Mouse (Mus musculus) liver, embryonic 12.5 days (tissue): ENCODE results near the gene Fbln2. TPM values are rescaled to one million over a fixed set of nuclear protein-coding genes. Genes with fewer than 3 reads are reported as not detected.

ENCODE experiments used
- ATAC-seq: fragments of 200-750 bp; cut with Nextera tagmentation; 2 replicates; pipeline ENCODE4 v1.8.0; 2017; ENCODE audit warnings: moderate number of reproducible peaks, mild to moderate bottlenecking, moderate library complexity
- H3K27ac ChIP-seq: fragments of 300-500 bp; sonication (generic); 2 replicates; pipeline ENCODE4 v1.5.1; 2016; ENCODE audit warnings: mild to moderate bottlenecking
- H3K27me3 ChIP-seq: fragments of 300-500 bp; sonication (generic); replicated peaks from 2 replicates; pipeline ENCODE4 v1.6.1; 2016; ENCODE audit warnings: mild to moderate bottlenecking, moderate library complexity
- H3K36me3 ChIP-seq: fragments of 300-500 bp; sonication (generic); 2 replicates; pipeline ENCODE4 v1.6.1; 2016; ENCODE audit warnings: mild to moderate bottlenecking, moderate library complexity
- H3K4me1 ChIP-seq: fragments of 300-500 bp; sonication (generic); 2 replicates; pipeline ENCODE4 v1.6.1; 2016
- H3K4me2 ChIP-seq: fragments of 300-500 bp; sonication (generic); 2 replicates; pipeline ENCODE4 v1.6.1; 2016; ENCODE audit warnings: mild to moderate bottlenecking, moderate library complexity
- H3K4me3 ChIP-seq: fragments of 300-500 bp; sonication (generic); 2 replicates; pipeline ENCODE4 v1.5.1; 2016; ENCODE audit warnings: mild to moderate bottlenecking, moderate library complexity
- H3K9ac ChIP-seq: fragments of 300-500 bp; sonication (generic); 2 replicates; pipeline ENCODE4 v1.6.1; 2016; ENCODE audit warnings: mild to moderate bottlenecking, moderate library complexity
- H3K9me3 ChIP-seq: fragments of 300-500 bp; sonication (generic); replicated peaks from 2 replicates; pipeline ENCODE4 v1.6.1; 2016; ENCODE audit warnings: mild to moderate bottlenecking, moderate library complexity
- WGBS: fragments of 180-500 bp; shearing (Covaris S2); methylation state at CpG from one replicate; pipeline ENCODE4 v1.1.7; 2016; ENCODE audit not compliant: insufficient replicate concordance; 5-methylcytosine and 5-hydroxymethylcytosine counted together
- polyA plus RNA-seq: library from polyadenylated mRNA; unstranded; fragments of >200 nt; fragmentation: Nextera tagmentation; extraction: Ambion mirVana; gene quantifications from 2 replicates; pipeline ENCODE4 v1.2.1, GENCODE M21; 2016

The Fbln2 gene
- polyA plus RNA-seq, 1 experiment from 2014 or later, result 15.9 TPM

DNA sequence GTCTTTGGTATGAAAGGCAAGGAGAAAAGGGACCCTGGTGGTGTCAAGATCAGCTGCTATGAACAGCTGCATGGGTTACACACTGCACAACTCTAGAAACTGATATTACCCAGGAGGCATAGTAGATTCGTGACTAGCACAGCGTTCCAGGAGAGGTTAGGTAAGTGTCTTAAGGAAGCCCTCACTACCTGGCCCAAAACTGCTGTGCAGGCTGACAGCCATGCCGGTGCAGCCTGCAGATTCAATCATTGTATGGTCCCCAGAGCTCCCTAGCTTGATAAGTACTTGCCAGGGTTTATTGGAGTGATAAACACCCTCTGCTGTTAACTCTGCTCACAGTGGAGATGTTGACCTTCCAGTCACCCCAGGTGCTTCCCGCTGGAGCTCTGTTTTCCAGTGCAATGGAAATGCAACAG lies 30.2 kb upstream of the Fbln2 start:
- Histone ChIP-seq H3K36me3 (no peaks in the 10 kb centered on the region), H3K9ac (no peak overlapping the region), H3K4me2 (no peak overlapping the region), H3K4me1 (peaks cover 23% of the 10 kb centered on the region), H3K27ac (no peak overlapping the region), H3K4me3 (no peak overlapping the region), H3K27me3 (peaks cover 33% of the 10 kb centered on the region), H3K9me3 (no peaks in the 10 kb centered on the region)
- ATAC-seq, result no peak
- 56% methylated on average over 4 of the region's 4 CpGs for WGBS

DNA sequence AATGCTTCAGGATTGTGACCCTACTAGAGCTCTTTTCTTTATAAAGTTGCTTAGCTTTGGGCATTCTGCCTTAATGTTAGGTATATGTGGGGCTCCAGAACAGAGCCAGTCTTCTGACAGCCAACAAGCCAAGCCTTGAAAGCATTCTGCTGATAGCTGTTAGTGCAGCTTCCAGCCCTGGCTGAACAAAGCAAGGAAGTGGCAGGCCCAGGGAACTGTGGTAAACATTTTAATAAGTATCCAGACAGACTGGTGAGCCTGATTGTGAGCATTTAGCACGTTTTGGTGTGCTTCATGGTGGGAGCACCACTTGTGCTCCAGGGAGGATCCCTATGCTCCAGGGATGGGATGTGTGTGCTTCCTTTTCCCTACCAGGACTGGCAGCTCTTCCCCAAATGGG lies 29.2 kb upstream of the Fbln2 start:
- 4% methylated on average over 1 of the region's 1 CpGs for WGBS
- no peak for ATAC-seq
- no peaks in the 10 kb centered on the region for H3K9me3 ChIP-seq

GRCm38 (mm10) chr6:91183980-91184379 lies 28.3 kb upstream of the Fbln2 start:
- Histone ChIP-seq H3K36me3 (no peaks in the 10 kb centered on the region), H3K27ac (no peak overlapping the region), H3K4me3 (no peak overlapping the region), H3K27me3 (peaks cover 45% of the 10 kb centered on the region), H3K4me1 (peaks cover 19% of the 10 kb centered on the region), H3K9me3 (no peaks in the 10 kb centered on the region), H3K9ac (no peak overlapping the region), H3K4me2 (no peak overlapping the region)
- WGBS, result 35% methylated on average over 2 of the region's 2 CpGs
- no peak for ATAC-seq

More for the DNA sequence above, 29.2 kb upstream of the Fbln2 start:
- Histone ChIP-seq H3K4me1 (peaks cover 22% of the 10 kb centered on the region), H3K4me2 (no peak overlapping the region), H3K27ac (no peak overlapping the region), H3K4me3 (no peak overlapping the region), H3K9ac (no peak overlapping the region), H3K27me3 (peaks cover 38% of the 10 kb centered on the region), H3K36me3 (no peaks in the 10 kb centered on the region)

- no peak for ATAC-seq
- no peaks in the 10 kb centered on the region for H3K36me3 ChIP-seq
- H3K27me3 ChIP-seq, result peaks cover 48% of the 10 kb centered on the region
- no peak overlapping the region for H3K27ac ChIP-seq
- no peak overlapping the region for H3K4me2 ChIP-seq
- H3K4me3 ChIP-seq, result no peak overlapping the region
- peaks cover 16% of the 10 kb centered on the region for H3K4me1 ChIP-seq
- H3K9me3 ChIP-seq, result no peaks in the 10 kb centered on the region
- 49% methylated on average over 3 of the region's 3 CpGs for WGBS
- no peak overlapping the region for H3K9ac ChIP-seq
These were observed 27.5 kb upstream of the Fbln2 start for GRCm38 (mm10) chr6:91184776-91185175.

DNA sequence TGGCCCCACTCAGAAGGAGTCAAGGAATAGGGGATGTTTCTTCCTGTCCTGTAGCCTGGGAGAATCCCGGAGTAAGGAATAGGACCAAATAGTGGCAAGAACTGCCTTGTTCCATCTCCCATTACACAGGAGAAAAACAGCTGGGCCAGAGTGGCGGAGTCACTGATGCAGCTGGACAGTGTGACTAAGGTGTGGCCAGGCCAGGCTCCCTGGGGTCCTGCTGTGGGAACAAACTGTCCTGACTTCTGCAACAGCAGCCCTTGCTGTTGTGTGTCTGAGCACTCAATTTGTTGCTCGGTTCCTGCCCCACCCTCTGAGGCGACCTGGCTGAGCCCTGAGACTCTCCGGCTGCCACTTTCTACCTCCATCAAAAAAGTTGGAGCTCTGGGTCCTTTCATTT lies 26.8 kb upstream of the Fbln2 start:
- peaks cover 13% of the 10 kb centered on the region for H3K4me1 ChIP-seq
- no peak overlapping the region for H3K9ac ChIP-seq
- H3K4me3 ChIP-seq, result no peak overlapping the region
- H3K4me2 ChIP-seq, result no peak overlapping the region
- no peaks in the 10 kb centered on the region for H3K36me3 ChIP-seq
- peaks cover 48% of the 10 kb centered on the region for H3K27me3 ChIP-seq
- WGBS, result 68% methylated on average over 5 of the region's 5 CpGs
- no peak for ATAC-seq
- H3K27ac ChIP-seq, result no peak overlapping the region
- H3K9me3 ChIP-seq, result no peaks in the 10 kb centered on the region

DNA sequence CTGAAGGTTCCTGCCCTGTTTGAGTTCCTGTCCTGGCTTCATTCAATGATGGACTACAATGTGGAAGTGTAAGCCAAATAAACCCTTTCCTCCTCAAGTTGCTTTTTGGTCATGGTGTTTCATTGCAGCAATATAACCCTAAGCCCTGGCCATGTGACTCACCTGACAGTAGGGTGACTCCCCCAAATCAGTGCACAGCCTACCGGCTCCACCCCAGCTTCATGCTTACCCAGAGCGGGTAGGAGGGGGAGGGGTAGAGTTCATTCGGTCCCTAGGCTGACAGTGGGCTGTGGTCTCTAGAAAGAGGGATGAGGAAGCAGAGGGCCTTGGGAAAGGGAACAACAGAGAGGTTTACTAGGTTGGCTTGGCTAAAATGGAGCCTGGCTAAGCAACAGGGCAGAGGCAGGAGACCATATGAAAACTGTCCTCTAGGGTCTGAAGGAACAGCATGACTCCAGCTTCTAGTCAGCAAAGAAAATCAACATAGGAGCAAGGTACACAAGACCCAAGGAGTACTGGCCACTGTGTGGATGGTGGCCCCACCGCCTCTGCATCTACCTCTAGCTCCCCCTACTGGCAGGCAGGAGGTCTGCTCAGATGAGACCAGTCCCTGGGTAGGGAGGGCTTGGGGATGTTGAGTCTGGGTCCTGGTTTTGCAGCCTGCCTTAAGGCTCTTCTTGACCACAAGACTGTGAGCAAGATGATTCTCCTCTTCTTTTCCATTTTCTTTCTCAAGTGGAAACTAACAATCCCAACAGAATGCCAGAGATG lies 25.9 kb upstream of the Fbln2 start:
- H3K9ac ChIP-seq, result no peak overlapping the region
- no peak overlapping the region for H3K4me3 ChIP-seq
- 34% methylated on average over 4 of the region's 4 CpGs for WGBS
- H3K9me3 ChIP-seq, result no peaks in the 10 kb centered on the region
- no peaks in the 10 kb centered on the region for H3K36me3 ChIP-seq
- peaks cover 13% of the 10 kb centered on the region for H3K4me1 ChIP-seq
- H3K27ac ChIP-seq, result no peak overlapping the region
- H3K27me3 ChIP-seq, result peaks cover 48% of the 10 kb centered on the region
- peak; percentile 77 for ATAC-seq
- no peak overlapping the region for H3K4me2 ChIP-seq

- Histone ChIP-seq H3K9me3 (no peaks in the 10 kb centered on the region), H3K4me2 (no peak overlapping the region), H3K36me3 (no peaks in the 10 kb centered on the region), H3K27ac (no peak overlapping the region), H3K4me3 (no peak overlapping the region), H3K9ac (no peak overlapping the region), H3K4me1 (peaks cover 13% of the 10 kb centered on the region), H3K27me3 (peaks cover 44% of the 10 kb centered on the region)
- ATAC-seq, result no peak
- WGBS, result 64% methylated on average over 6 of the region's 6 CpGs
These were observed 25.3 kb upstream of the Fbln2 start for GRCm38 (mm10) chr6:91186934-91187333.

- Histone ChIP-seq H3K4me3 (no peak overlapping the region), H3K36me3 (no peaks in the 10 kb centered on the region), H3K27me3 (peaks cover 42% of the 10 kb centered on the region), H3K4me2 (no peak overlapping the region), H3K27ac (no peak overlapping the region), H3K9ac (no peak overlapping the region), H3K4me1 (peaks cover 17% of the 10 kb centered on the region), H3K9me3 (no peaks in the 10 kb centered on the region)
- 46% methylated on average over 3 of the region's 3 CpGs for WGBS
- ATAC-seq, result no peak
These were observed 24.4 kb upstream of the Fbln2 start for GRCm38 (mm10) chr6:91187871-91188270.

DNA sequence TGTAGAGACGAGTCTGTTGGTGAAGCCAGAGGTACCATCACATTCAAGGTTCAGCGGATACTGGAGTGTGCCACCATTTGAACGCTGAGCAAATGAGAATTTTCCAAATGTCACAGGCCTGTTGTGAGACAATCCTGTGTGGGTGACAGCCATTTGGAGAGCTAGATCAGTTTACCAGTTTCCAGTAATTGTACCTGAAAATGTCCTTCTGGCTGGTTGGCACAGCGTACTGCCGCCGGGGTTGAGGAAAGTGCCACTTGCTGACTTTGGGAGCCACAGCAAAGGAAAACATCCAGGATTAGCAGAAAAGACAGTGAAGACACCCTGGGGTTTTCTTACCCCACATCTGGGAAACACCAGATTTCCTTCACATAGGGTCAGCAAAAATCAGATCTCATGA lies 22.3 kb upstream of the Fbln2 start:
- no peak overlapping the region for H3K4me3 ChIP-seq
- H3K9ac ChIP-seq, result no peak overlapping the region
- no peak overlapping the region for H3K27ac ChIP-seq
- H3K4me1 ChIP-seq, result peaks cover 13% of the 10 kb centered on the region; the same call in 1 of the 2 replicates
- no peak overlapping the region for H3K4me2 ChIP-seq
- ATAC-seq, result no peak
- peaks cover 39% of the 10 kb centered on the region for H3K27me3 ChIP-seq
- H3K36me3 ChIP-seq, result no peaks in the 10 kb centered on the region
- H3K9me3 ChIP-seq, result no peaks in the 10 kb centered on the region
- 78% methylated on average over 6 of the region's 6 CpGs for WGBS

- H3K4me2 ChIP-seq, result no peak overlapping the region
- H3K9ac ChIP-seq, result no peak overlapping the region
- H3K36me3 ChIP-seq, result no peaks in the 10 kb centered on the region
- no peaks in the 10 kb centered on the region for H3K9me3 ChIP-seq
- H3K27ac ChIP-seq, result no peak overlapping the region
- peaks cover 13% of the 10 kb centered on the region; the same call in 1 of the 2 replicates for H3K4me1 ChIP-seq
- WGBS, result 39% methylated on average over 2 of the region's 2 CpGs
- peaks cover 31% of the 10 kb centered on the region for H3K27me3 ChIP-seq
- no peak for ATAC-seq
- H3K4me3 ChIP-seq, result no peak overlapping the region
These were observed 20.8 kb upstream of the Fbln2 start for GRCm38 (mm10) chr6:91191465-91191864.

GRCm38 (mm10) chr6:91192421-91192820 lies 19.8 kb upstream of the Fbln2 start:
- Histone ChIP-seq H3K4me3 (no peak overlapping the region), H3K9me3 (no peaks in the 10 kb centered on the region), H3K4me1 (peaks cover 13% of the 10 kb centered on the region; the same call in 1 of the 2 replicates), H3K4me2 (no peak overlapping the region), H3K36me3 (no peaks in the 10 kb centered on the region), H3K27ac (no peak overlapping the region), H3K9ac (no peak overlapping the region), H3K27me3 (peaks cover 25% of the 10 kb centered on the region)
- 32% methylated on average over 3 of the region's 3 CpGs for WGBS
- ATAC-seq, result no peak; the same call in 1 of the 2 replicates

DNA sequence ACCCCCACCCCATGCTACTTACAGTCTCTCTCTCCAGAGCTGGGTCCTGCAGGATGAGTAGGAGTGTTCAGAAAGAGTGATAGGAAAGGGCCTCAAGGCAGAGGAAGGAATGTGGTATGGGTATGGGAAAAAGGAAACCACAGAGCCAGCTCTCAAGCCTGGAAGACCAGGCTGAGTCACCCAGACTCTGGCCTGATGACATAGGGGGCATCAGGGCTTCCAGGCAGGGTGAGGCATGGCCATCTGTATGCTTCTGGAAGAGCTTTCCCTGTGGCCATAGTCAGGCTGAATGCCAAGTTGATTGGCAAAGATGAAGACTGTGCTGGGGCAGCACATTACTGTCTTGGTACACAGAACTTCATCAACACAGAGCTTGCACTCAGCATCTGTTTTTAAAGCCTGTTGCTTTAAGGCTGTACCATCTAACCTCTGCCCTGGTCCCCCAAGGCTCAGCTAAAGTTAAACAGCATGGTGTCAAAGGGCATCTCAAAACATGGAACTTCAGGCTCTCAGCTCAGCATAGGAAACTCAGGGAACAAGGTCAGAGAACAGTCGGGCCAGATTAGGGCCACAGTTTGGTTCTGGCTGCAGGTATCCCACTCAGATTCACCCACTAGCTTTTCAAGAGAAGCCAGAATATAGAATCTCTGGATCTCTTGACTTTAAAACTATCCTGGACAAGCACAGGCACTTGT lies 19.3 kb upstream of the Fbln2 start:
- peak; percentile 44; the same call in 1 of the 2 replicates for ATAC-seq
- 40% methylated on average over 1 of the region's 1 CpGs for WGBS
- peak overlapping the region; percentile 16; the same call in 1 of the 2 replicates for H3K27ac ChIP-seq

More for the DNA sequence above, 19.3 kb upstream of the Fbln2 start:
- no peaks in the 10 kb centered on the region for H3K9me3 ChIP-seq
- no peak overlapping the region for H3K9ac ChIP-seq
- no peak overlapping the region for H3K4me2 ChIP-seq
- H3K4me3 ChIP-seq, result no peak overlapping the region
- H3K27me3 ChIP-seq, result peaks cover 19% of the 10 kb centered on the region
- peaks cover 13% of the 10 kb centered on the region; the same call in 1 of the 2 replicates for H3K4me1 ChIP-seq
- H3K36me3 ChIP-seq, result no peaks in the 10 kb centered on the region
